Mouse (Mus musculus): ENCODE measurements around the gene Dmrt1.

DNA sequence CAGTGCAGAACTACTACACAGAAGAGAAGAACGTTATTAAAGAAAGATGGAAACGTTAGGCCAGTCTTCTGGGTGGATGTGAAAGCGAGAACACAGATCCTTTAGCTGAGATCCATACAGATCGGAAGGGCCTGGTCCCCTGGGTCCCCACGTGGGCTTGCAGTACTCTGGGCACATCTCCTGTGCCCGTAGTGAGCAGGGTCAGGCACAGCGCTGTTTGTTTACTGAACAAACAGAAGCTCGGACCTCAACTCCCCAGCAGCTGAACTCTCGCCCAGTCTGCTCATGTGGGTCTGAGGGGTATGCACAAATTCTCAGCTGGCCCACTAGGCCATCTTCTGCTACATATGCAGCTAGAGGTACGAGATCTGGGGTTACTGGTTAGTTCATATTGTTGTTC, 145.1 kb downstream of the Dmrt1 start:
- TF ChIP-seq CTCF (IDR thresholded peaks at IDR 0.05; ENCODE audit: low read depth) (no peak), EP300 (IDR thresholded peaks at IDR 0.05; ENCODE audit: low read depth) (no peak)
